Mouse (Mus musculus) small intestine, adult 2 months (tissue): ENCODE data around the gene Dact3.

Experiments used
- CTCF ChIP-seq: fragments of 200-500 bp; IDR thresholded peaks from 2 replicates; pipeline ENCODE4 v1.5.1; 2012; ENCODE audit warnings: low read depth, mild to moderate bottlenecking, control low read depth, inconsistent platforms, low read length, moderate library complexity, mixed read lengths; ENCODE audit not compliant: insufficient replicate concordance, insufficient read length; ENCODE audit errors: extremely low read depth
- POLR2A ChIP-seq: fragments of 200-500 bp; IDR thresholded peaks from 2 replicates; pipeline ENCODE4 v1.6.1; 2012; ENCODE audit warnings: low read depth, mild to moderate bottlenecking, control low read depth, inconsistent platforms, low read length, moderate library complexity

DNA sequence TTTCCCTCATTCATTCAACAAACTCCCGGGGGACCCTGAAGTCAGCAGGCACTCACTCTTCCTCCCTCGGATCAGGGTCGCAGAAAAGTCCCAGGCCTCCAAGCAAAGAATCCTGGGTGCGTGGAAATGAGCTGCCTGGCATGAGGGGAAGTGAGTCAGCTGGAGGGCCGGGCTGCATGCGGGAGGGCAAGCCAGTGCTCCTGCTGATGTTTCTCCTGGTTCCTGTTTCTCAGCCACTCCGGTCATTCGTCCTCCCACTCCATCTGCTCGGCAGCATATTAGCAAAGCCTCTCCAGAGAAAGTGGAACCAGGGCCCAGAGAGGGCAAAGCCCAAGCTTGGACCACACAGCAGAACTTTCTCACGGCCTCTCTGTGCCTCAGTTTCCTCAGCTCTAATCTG lies 34.8 kb downstream of the Dact3 start:
- no peak for TF ChIP-seq CTCF
- no peak for TF ChIP-seq POLR2A
